Mouse (Mus musculus): ENCODE data around the gene Gm20696.

Gm20696 gene

DNA sequence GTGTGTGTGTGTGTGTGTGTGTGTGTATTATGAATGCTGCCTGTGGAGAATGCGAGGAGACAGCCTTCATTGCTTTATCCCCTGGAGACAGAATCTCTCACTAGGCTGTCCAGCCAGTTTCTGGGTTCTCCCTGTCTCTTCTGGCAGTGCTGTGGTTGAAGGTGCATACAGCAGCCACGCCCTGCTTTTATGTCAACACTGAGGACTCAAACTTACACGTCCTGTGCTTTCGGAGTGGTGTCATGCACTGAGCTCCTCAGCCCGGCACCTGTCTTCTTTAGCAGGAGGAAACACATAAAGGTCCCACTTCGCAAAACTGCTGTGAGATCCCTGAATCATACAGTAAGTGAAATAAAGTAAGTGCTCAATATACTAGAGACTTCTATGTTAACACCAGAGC, 264.8 kb downstream of the Gm20696 start:
- no peak for DNase-seq (ENCODE audit: low spot score in 2 of 2)

DNA sequence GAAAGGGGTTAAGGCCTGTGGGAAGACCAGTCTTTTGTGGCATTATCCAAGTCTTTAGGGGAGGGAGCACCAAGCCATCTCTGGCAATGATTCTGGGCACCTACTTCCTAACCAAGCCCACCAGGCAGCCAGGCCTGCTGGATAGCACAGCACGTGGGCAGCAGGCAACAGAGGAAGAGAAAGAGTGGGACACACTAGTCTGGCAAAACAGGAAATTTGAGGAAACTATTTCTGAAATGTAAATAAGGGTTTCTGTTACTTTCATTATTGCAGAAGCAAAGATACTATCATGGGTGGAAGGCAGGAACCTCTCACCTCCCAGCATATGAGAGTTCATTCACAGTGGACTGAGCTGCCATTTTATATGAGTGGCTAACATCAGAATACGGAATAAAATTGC, 265.4 kb downstream of the Gm20696 start:
- DNase-seq (ENCODE audit: low spot score in 2 of 2): no peak

DNA sequence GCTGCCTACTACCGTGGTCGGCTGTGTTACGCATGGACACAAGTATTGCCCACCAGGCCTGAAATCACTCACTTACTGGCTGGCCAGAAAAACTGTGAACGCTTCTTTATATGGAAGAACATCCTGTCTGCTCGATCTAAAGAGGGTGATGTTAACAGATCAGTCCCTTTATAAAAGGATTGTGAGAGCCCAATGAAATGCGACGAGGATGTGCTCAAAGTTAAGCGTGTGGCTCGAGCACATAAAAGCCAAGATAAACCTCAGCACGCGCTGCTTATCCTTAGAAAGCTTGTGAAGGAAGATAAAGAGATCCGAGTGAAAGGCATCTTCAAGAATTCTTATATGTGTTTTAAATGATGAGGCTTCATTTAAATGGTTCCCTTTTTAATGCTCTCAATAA, 270.9 kb downstream of the Gm20696 start:
- no peak for DNase-seq (ENCODE audit: low spot score in 2 of 2)

- DNase-seq (ENCODE audit: low spot score in 2 of 2): no peak
Observed at GRCm38 (mm10) chr6:99394801-99395200, 271.8 kb downstream of the Gm20696 start.

GRCm38 (mm10) chr6:99392484-99392883, 274.1 kb downstream of the Gm20696 start:
- DNase-seq (ENCODE audit: low spot score in 2 of 2): no peak

DNA sequence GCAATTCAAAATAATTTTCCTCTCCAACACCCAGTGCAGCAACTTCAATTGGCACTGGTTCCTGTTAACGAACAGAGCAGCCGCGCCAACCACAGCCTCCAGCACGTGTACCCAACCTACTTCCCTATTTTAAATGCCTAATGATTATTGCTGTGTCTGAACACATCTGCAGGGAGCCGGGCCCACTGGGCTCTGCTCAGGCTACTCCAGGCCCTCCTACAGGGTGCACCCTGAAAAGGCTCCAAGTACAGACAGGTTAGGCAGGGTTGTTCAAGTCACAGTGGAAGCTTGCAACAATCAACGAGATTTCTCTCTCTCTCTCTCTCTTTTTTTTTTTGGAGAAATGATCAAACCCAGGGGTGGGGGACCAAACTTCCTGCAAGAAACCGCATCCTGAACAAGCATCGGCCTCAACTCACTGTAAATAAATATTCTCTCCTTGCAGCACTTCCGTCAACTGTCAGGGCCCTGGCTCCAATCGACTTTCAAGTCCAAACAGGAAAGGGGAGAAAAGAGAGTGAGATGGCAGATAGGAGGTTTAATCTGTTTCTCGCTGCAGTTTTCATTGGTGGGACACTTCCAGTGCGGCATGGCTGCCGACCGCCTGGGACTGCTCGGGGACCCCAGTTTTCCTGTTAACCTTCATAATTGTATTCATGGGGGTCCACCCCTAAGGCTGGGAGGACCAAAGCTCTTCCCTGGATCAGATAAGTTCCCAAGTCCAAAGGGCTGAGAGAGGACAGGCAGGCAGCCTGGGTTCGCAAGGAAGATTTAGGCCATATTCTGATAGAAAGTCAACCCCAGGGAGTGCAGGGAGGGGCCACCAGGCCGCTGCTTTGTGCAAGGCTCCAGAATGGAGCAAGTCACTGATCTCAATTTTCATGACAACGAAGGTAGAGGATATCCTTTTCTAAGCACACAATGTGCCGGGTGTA, 277.6 kb downstream of the Gm20696 start:
- DNase-seq (ENCODE audit: low spot score in 2 of 2): no peak

GRCm38 (mm10) chr6:99388023-99388422, 278.6 kb downstream of the Gm20696 start:
- no peak for DNase-seq (ENCODE audit: low spot score in 2 of 2)

DNA sequence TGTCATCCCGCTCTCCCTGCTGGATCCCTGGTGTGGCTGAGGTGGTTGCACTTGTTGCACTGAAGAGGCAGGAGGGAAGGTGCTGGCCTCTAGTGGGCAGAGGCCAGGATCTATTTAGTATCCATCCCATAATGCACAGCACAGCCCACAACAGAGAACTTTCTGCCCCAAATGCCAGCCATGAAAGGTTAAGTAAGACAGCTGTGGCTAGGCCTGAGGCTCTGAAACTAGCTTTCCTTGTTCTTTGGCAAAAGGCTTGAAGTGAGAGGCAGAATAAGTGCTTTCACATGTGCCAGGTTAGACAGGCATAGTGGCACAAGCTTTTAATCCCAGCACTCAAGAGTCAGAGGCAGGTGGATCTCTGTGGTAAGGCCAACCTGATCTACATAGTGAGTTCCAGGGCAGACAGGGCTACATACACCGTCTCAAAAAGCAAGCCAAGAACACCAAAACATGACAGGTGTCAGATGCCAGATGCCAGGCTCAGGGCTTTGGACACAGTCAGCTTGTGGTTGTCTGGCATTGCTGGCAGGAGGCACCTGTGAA, 281.5 kb downstream of the Gm20696 start:
- no peak for DNase-seq (ENCODE audit: low spot score in 2 of 2)

DNA sequence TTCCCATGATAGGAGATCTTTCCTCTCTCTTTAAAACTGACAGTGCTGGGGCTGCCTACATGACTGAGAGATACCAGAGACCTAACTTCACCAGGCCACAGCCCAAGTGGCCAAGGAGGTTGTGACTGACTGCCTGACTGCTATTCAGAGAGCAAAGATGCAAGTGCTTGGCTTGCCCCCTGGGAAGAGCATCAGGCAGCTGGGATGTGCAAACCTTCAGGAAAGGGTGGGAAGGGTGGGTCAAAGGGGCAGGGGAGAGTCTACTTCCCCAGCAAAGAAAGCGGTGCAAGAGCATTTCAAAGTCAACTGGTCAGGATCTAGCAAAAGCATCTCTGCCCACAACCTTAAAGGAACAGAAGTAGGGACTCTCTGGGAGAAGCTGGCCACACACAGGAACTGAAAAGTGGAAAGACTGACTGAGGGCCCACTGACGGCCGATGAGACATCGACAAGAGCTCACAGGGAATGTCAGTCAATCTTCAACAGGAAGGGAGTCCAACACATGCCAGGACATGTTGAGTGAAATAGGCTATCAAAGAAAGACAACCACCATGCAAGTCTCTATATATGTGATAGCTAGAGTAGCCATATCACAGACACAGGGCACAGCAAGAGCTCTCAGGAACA, 282.6 kb downstream of the Gm20696 start:
- DNase-seq (ENCODE audit: low spot score in 2 of 2): no peak

DNA sequence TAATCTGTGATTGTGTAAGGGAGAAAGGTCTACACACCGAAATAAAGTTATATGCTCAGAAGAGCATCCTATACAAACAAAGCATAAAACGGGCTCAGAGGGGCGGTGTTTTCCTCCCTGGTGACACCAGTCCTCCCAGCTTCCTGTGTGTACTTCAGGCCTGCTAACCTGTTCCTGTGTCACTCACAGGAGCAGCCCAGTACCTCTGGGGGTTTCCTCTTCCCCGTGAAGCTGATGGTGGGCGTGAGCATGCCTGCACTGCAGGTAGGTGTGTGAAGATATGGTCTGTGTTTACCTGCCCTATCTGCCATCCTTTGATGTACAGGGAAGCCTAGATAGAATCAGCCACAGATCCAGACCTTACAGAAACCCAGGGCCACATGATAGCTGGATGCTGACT, 286.5 kb downstream of the Gm20696 start:
- no peak for DNase-seq (ENCODE audit: low spot score in 2 of 2)

DNA sequence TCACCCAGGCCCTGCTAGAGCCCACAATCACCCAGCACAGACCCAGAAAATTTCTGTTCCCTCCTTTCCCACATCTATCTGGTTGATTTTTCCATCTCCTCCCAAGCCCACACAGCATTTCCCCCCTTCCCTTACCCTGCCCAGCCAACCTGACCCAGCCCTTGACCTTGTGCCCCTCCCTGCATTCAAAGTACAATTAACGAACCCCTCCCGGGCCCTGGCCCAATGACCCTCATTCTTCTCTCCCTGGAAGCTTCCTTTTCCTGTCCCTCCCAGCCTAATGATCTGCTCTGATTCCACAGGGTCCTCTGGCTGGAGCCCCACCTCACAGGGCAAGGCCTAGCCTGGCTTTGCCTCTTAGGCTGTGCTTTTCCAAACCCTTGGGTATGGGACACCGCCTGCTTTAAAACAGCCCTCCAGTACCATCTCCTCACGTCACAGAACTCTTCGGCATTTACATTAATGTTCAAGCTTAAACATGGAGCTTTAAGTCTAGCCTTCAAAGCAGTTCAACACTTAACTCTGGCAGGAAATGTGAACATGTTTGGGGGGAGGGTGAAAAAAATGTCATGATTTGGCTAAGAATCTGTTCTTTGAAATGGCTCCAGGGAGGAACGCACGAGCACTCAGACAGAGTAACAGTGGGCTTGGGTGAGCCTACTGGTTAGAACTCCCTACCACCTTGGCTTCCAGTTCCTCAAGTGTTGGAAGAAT, 287.4 kb downstream of the Gm20696 start:
- DNase-seq (ENCODE audit: low spot score in 2 of 2): no peak

- DNase-seq (ENCODE audit: low spot score in 2 of 2): no peak
Observed at GRCm38 (mm10) chr6:99377716-99378115, 288.9 kb downstream of the Gm20696 start.

GRCm38 (mm10) chr6:99377131-99377530, 289.5 kb downstream of the Gm20696 start:
- DNase-seq (ENCODE audit: low spot score in 2 of 2): no peak

DNA sequence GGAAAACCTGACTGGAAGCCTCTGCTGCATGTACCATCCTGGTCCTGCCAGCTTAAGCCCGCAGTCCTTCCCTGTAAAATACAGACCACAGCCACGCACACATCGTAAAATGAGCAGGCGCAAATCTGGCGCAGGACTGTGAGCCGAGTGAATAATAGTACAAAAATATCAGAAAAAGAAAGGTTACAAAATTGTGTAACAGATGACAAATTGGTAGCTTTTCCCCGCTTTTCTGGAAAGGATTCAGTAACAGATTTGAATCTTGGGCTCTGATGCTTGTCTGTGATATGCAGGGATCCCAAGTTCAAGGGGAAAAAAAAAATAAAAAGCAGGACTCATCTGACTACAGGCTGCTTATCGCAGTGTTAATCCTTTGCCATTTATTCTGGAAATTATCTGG, 289.9 kb downstream of the Gm20696 start:
- no peak for DNase-seq (ENCODE audit: low spot score in 2 of 2)

GRCm38 (mm10) chr6:99375865-99376264, 290.7 kb downstream of the Gm20696 start:
- DNase-seq (ENCODE audit: low spot score in 2 of 2): no peak

GRCm38 (mm10) chr6:99375376-99375775, 291.2 kb downstream of the Gm20696 start:
- DNase-seq (ENCODE audit: low spot score in 2 of 2): no peak

DNA sequence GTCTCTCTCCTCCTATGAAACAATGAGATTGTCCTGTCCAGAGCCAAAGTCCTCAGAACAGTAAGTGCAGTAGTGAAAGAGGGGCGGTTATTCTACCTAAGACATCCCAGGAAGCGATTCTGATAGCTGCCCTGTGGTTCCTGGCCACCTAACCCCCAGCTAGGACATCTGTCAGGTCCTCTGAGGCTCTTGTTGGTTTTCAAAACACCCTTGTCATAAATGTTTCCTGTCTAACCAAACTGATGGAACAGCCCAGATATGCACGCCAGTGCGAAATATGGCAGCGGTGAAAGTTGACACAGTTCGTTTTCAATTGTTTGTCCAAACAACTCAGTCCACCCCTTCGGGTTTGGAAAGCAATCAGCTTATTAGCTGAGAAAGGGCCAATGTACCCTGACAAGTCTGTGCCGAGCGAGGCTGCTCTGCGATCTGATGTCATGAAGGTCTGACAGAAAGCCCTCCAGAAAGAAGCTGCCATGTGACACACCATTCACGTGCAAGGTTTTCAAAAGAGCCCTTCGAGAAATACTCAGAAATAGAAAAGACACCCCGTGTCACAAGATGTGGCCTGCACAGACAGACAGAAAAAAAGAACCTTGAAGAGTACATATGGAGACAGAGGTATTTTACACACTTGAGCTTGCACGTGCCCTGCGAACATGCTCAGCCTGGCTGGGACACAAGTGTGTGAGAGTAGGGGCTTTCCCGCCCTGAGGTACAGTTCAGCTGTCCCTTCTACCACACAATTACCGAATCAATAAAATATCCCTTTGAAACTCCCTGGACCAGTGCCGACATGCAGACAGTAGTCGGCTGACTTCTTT, 291.9 kb downstream of the Gm20696 start:
- DNase-seq (ENCODE audit: low spot score in 2 of 2): no peak

DNA sequence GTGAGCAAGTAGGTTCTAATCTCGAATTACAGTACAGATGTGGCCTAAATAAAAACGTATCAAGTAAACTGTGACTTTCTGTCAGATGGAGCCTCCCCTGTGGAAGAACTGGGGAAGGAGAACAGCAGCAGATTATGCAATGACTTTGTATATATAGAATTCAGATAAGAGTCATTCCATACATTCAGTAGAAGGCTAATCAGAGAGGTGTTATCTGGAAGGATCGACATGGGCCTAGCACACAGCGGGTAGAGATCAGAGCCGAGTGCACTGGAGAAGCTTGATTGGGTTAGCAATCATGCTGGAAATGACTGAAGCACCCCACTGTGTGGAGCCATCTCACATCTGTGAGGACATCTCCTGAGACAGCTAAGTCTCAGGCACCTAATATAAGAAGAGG, 294.2 kb downstream of the Gm20696 start:
- DNase-seq (ENCODE audit: low spot score in 2 of 2): no peak

DNA sequence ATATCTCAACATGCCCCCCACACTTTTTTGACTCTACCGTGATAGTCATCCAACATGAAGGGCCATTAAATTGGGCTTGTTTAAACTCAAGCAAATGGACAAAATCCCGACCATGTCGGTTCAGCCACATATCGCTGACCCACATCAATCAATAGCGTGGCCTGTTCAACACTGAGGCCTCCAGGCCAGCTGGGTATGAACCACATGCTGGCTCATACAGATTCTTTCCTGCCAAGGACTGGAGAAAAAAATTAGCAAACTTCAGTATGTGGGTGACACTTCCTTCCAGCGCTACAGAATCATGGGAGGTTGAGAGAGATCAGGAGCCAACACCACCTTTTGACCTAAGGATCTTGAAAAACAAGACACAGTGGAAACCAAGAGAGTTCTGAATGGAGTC, 294.6 kb downstream of the Gm20696 start:
- no peak for DNase-seq (ENCODE audit: low spot score in 2 of 2)

DNA sequence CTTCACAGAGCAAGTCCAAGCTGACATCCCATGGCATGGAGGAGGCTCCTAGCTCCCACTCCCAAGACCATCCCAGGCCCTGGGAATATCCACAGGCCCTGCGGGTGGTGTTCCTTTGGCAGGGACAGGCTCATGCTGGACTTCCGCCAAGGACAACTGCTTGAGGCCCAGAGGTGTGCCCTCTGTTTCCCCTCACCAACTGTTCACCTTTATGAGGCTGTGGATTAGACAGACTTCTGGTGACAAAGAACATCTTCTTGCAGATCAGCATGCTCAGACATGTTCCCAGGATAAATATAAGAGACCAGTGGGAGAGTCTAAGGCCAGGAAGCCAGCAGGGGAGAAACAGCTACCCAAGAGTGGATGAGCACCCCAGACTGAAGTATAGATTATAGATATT, 296.7 kb downstream of the Gm20696 start:
- DNase-seq (ENCODE audit: low spot score in 2 of 2): no peak

GRCm38 (mm10) chr6:99369156-99369555, 297.4 kb downstream of the Gm20696 start:
- DNase-seq (ENCODE audit: low spot score in 2 of 2): no peak
